ENCODE assay signal across 37 mouse cellular contexts in genomic region chr6:29026766-29027165, GRCm38 (mm10). TPM values are rescaled to one million over a fixed set of nuclear protein-coding genes. Genes with fewer than 3 reads are reported as not detected.
DNase-seq lines count a peak whose midpoint lies in the region; ATAC-seq and TF ChIP-seq lines count a peak whose summit lies in the region.
"Had no signal": no experiment of that assay in that cellular context is flagged by ENCODE, and none has a peak within 500 bp of the region (broad histone marks: within the 10 kb centered on the region; RNA-seq: fewer than 3 reads in every experiment).

No protein-coding gene starts in this region.

- H3K9me3 ChIP-seq in midbrain, embryonic 11.5 days (ENCODE audit: control insufficient read depth, low read length): no peaks in the 10 kb centered on the region; the same call in 1 of the 2 replicates
- no peaks in the 10 kb centered on the region for H3K9me3 ChIP-seq in midbrain, embryonic 16.5 days (replicated peaks; ENCODE audit: control insufficient read depth, low read length, poor library complexity, severe bottlenecking)
- no peaks in the 10 kb centered on the region for H3K9me3 ChIP-seq in ES-E14 (ENCODE audit: control insufficient read depth, insufficient read depth, low read depth, low read length)
- H3K9me3 ChIP-seq in liver, embryonic 11.5 days (ENCODE audit: control insufficient read depth, low read length): no peaks in the 10 kb centered on the region
- H3K9me3 ChIP-seq: embryonic facial prominence, embryonic 10.5 days; embryonic facial prominence, embryonic 13.5 days; forebrain, embryonic 15.5 days; heart, embryonic 15.5 days; intestine, embryonic 15.5 days had no signal

- H3ac ChIP-seq in myocyte (ENCODE audit: control insufficient read depth, insufficient read length): no peak overlapping the region

- no peak overlapping the region for H3K9ac ChIP-seq in midbrain, embryonic 11.5 days (ENCODE audit: low read length)
- H3K9ac ChIP-seq in midbrain, embryonic 16.5 days (ENCODE audit: low read depth, low read length): no peak overlapping the region
- H3K9ac ChIP-seq in ES-E14 (ENCODE audit: insufficient read depth, low read depth, low read length, poor library complexity, severe bottlenecking): peak overlapping the region; percentile 18; the same call in 1 of the 2 replicates
- H3K9ac ChIP-seq in liver, embryonic 11.5 days (ENCODE audit: low read depth, low read length): no peak overlapping the region
- H3K9ac ChIP-seq: embryonic facial prominence, embryonic 13.5 days; forebrain, embryonic 15.5 days; heart, embryonic 12.5 days; heart, embryonic 15.5 days; hindbrain, embryonic 13.5 days; intestine, embryonic 15.5 days had no signal

- no peak for ATAC-seq in midbrain, embryonic 11.5 days (ENCODE audit: low FRiP score)
- ATAC-seq in midbrain, embryonic 16.5 days: no peak
- no peak for ATAC-seq in liver, embryonic 11.5 days (replicated peaks; ENCODE audit: low FRiP score)
- ATAC-seq: activated CD4-positive, CD25-positive, alpha-beta regulatory T cell, adult 4 months; CD4-positive, CD25-positive, alpha-beta regulatory T cell, adult 4 months; forebrain, embryonic 15.5 days; hindbrain, embryonic 16.5 days; intestine, embryonic 15.5 days had no signal

- H3K79me2 ChIP-seq in myocyte (ENCODE audit: control insufficient read depth, insufficient read depth): no peaks in the 10 kb centered on the region

- H3K4me2 ChIP-seq in midbrain, embryonic 11.5 days: no peak overlapping the region
- H3K4me2 ChIP-seq in midbrain, embryonic 16.5 days (ENCODE audit: low read length): no peak overlapping the region
- peak overlapping the region; percentile 46 for H3K4me2 ChIP-seq in myocyte (ENCODE audit: low read depth)
- H3K4me2 ChIP-seq in liver, embryonic 11.5 days: no peak overlapping the region
- H3K4me2 ChIP-seq: embryonic facial prominence, embryonic 13.5 days; forebrain, embryonic 15.5 days; heart, embryonic 12.5 days; heart, embryonic 15.5 days; hindbrain, embryonic 13.5 days; intestine, embryonic 15.5 days had no signal

- peak; percentile 82 for DNase-seq in midbrain, embryonic 11.5 days (ENCODE audit: low spot score, missing footprints)
- DNase-seq in ES-E14 (ENCODE audit: low read depth, low spot score): no peak
- DNase-seq in liver, embryonic 11.5 days (ENCODE audit: low spot score): no peak
- DNase-seq in lung, adult 18-20 months: no peak
- no peak for DNase-seq in testis, postnatal 10 days (ENCODE audit: low spot score)
- DNase-seq: adrenal gland, adult 8-10 months; adrenal gland, postnatal 25 days; cerebellum, adult 11-12 months; cerebellum, adult 8-10 months; cerebellum, postnatal 10 days; cerebellum, postnatal 36 days; embryo, embryonic 11 days; gastrocnemius, postnatal 10 days; gastrocnemius, postnatal 36 days; heart, adult 2 months; heart, postnatal 10 days; heart, postnatal 36 days had no signal

- H3K27ac ChIP-seq in midbrain, embryonic 11.5 days (ENCODE audit: low read depth, low read length): no peak overlapping the region
- no peak overlapping the region for H3K27ac ChIP-seq in midbrain, embryonic 16.5 days (ENCODE audit: low read length)
- peak overlapping the region; percentile 60; the same call in 1 of the 2 replicates for H3K27ac ChIP-seq in ES-E14 (ENCODE audit: insufficient read depth, low read depth, low read length, poor library complexity, severe bottlenecking)
- H3K27ac ChIP-seq in liver, embryonic 11.5 days (ENCODE audit: low read depth, low read length): no peak overlapping the region
- H3K27ac ChIP-seq: embryonic facial prominence, embryonic 10.5 days; embryonic facial prominence, embryonic 13.5 days; forebrain, embryonic 10.5 days; forebrain, embryonic 15.5 days; heart, adult 2 months; heart, embryonic 15.5 days; hindbrain, embryonic 10.5 days; hindbrain, embryonic 13.5 days; intestine, embryonic 15.5 days had no signal

- in situ Hi-C loops in ES-E14 (cut with MboI; ENCODE audit: low sequenced_read_pairs in 2 of 2, unreplicated experiment in 2 of 2): loop anchor here in 1 of 2 experiments (10.0 kb wide), 1 partner anchor 82 kb away; no protein-coding TSS in a partner anchor

- H3K27me3 ChIP-seq in midbrain, embryonic 11.5 days (ENCODE audit: control insufficient read depth, insufficient read depth, low read length): peaks cover 7% of the 10 kb centered on the region; the same call in 1 of the 2 replicates
- H3K27me3 ChIP-seq in midbrain, embryonic 16.5 days (ENCODE audit: control insufficient read depth, insufficient read depth, low read depth, low read length): 0 out of 2 replicates have a peak, but pooled peaks cover 2% of the 10 kb centered on the region
- no peaks in the 10 kb centered on the region for H3K27me3 ChIP-seq in myocyte (ENCODE audit: control insufficient read depth, insufficient read depth, insufficient read length)
- peaks cover 20% of the 10 kb centered on the region for H3K27me3 ChIP-seq in liver, embryonic 11.5 days (replicated peaks; ENCODE audit: control insufficient read depth, insufficient read depth, low read length)

- 34% methylated on average over 6 of the region's 6 CpGs for WGBS in midbrain, embryonic 11.5 days
- 21% methylated on average over 6 of the region's 6 CpGs for WGBS in midbrain, embryonic 16.5 days
- 53% methylated on average over 6 of the region's 6 CpGs for WGBS in liver, embryonic 11.5 days

- peaks cover 10% of the 10 kb centered on the region for H3K4me1 ChIP-seq in midbrain, embryonic 11.5 days (ENCODE audit: control insufficient read depth, insufficient read depth, low read length)
- peaks cover 5% of the 10 kb centered on the region; the same call in 1 of the 2 replicates for H3K4me1 ChIP-seq in midbrain, embryonic 16.5 days (ENCODE audit: control insufficient read depth, insufficient read depth, low read length)
- H3K4me1 ChIP-seq in ES-E14 (ENCODE audit: control insufficient read depth in 2 of 2, insufficient read depth in 2 of 2, low read length in 2 of 2, poor library complexity in 1 of 2): peaks cover 22 to 31% of the 10 kb centered on the region in 2 experiments
- H3K4me1 ChIP-seq in liver, embryonic 11.5 days (replicated peaks; ENCODE audit: control insufficient read depth, insufficient read depth, low read length): no peaks in the 10 kb centered on the region
- H3K4me1 ChIP-seq: intestine, embryonic 15.5 days had no signal

- TF ChIP-seq POLR2A in myocyte (IDR thresholded peaks at IDR 0.05; ENCODE audit: insufficient read length, low read depth): no peak

- H3K4me3 ChIP-seq in midbrain, embryonic 11.5 days (ENCODE audit: low read depth, low read length): no peak overlapping the region
- no peak overlapping the region for H3K4me3 ChIP-seq in midbrain, embryonic 16.5 days (ENCODE audit: low read depth, low read length)
- peak overlapping the region in 1 of 2 experiments; percentile 27; a peak in 1 of 4 replicates for H3K4me3 ChIP-seq in ES-E14 (ENCODE audit: insufficient read depth in 1 of 2, low read depth in 1 of 2, low read length in 2 of 2, poor library complexity in 1 of 2, severe bottlenecking in 1 of 2)
- H3K4me3 ChIP-seq in myocyte: no peak overlapping the region
- no peak overlapping the region for H3K4me3 ChIP-seq in liver, embryonic 11.5 days (ENCODE audit: low read depth, low read length)
- H3K4me3 ChIP-seq: embryonic facial prominence, embryonic 10.5 days; embryonic facial prominence, embryonic 13.5 days; erythroblast, embryonic 14.5 days; forebrain, embryonic 10.5 days; forebrain, embryonic 15.5 days; heart, adult 2 months; heart, embryonic 12.5 days; heart, embryonic 15.5 days; hindbrain, embryonic 10.5 days; hindbrain, embryonic 13.5 days; intestine, embryonic 15.5 days had no signal

- H3K36me3 ChIP-seq in midbrain, embryonic 11.5 days (ENCODE audit: control insufficient read depth, insufficient read depth, low read length): no peaks in the 10 kb centered on the region
- no peaks in the 10 kb centered on the region for H3K36me3 ChIP-seq in midbrain, embryonic 16.5 days (ENCODE audit: control insufficient read depth, insufficient read depth, low read length)
- H3K36me3 ChIP-seq in ES-E14 (ENCODE audit: control insufficient read depth, insufficient read depth, low read length, poor library complexity, severe bottlenecking): no peaks in the 10 kb centered on the region
- H3K36me3 ChIP-seq in myocyte (ENCODE audit: control insufficient read depth, insufficient read depth): no peaks in the 10 kb centered on the region
- H3K36me3 ChIP-seq in liver, embryonic 11.5 days (ENCODE audit: control insufficient read depth, insufficient read depth, low read length): no peaks in the 10 kb centered on the region
- H3K36me3 ChIP-seq: embryonic facial prominence, embryonic 10.5 days; embryonic facial prominence, embryonic 13.5 days; forebrain, embryonic 10.5 days; forebrain, embryonic 15.5 days; heart, embryonic 12.5 days; heart, embryonic 15.5 days; hindbrain, embryonic 10.5 days; hindbrain, embryonic 13.5 days; intestine, embryonic 15.5 days had no signal

TF ChIP-seq in ES-E14, 5 proteins besides CTCF, POLR2A, EP300 and RAD21:
- TF ChIP-seq MAFK (IDR thresholded peaks at IDR 0.05; ENCODE audit: insufficient read depth, low read depth, low read length): no peak
- TF ChIP-seq ZNF384 (IDR thresholded peaks at IDR 0.05; ENCODE audit: low read depth, low read length): no peak
- TF ChIP-seq CHD2 (IDR thresholded peaks at IDR 0.05; ENCODE audit: low read depth, low read length): no peak
- no peak for TF ChIP-seq ZC3H11A (IDR thresholded peaks at IDR 0.05; ENCODE audit: borderline replicate concordance, low read depth, low read length)
- TF ChIP-seq HCFC1 (IDR thresholded peaks at IDR 0.05; ENCODE audit: borderline replicate concordance, insufficient read depth, low read length): no peak
TF ChIP-seq in ES-E14: peak in this region for 0.

TF ChIP-seq in myocyte, 11 proteins besides CTCF, POLR2A, EP300 and RAD21 (continues in another document):
- TF ChIP-seq POLR2AphosphoS2 (IDR thresholded peaks at IDR 0.05; ENCODE audit: insufficient read length, low read depth) (no peak), CEBPB (IDR thresholded peaks at IDR 0.05; ENCODE audit: insufficient read depth, poor library complexity, severe bottlenecking) (no peak), E2F4 (IDR thresholded peaks at IDR 0.05; ENCODE audit: insufficient read depth) (no peak), MAX (IDR thresholded peaks at IDR 0.05; ENCODE audit: low read depth) (no peak), USF1 (IDR thresholded peaks at IDR 0.05; ENCODE audit: low read depth) (no peak), MYOD1 (IDR thresholded peaks at IDR 0.05; ENCODE audit: control insufficient read depth in 1 of 3, insufficient read length in 2 of 3, low read depth in 2 of 3) (no peak), TCF12 (IDR thresholded peaks at IDR 0.05; ENCODE audit: insufficient read depth, poor library complexity, severe bottlenecking) (no peak), MYOG (IDR thresholded peaks at IDR 0.05; ENCODE audit: control insufficient read depth in 1 of 3, insufficient read depth in 1 of 3, insufficient read length in 2 of 3, low read depth in 2 of 3) (no peak)

RNA-seq across cellular contexts. Expression of gene Lep, which starts 33.3 kb away (rescaled TPM):
- polyA plus RNA-seq in midbrain, embryonic 11.5 days (2014; fragmentation: Nextera tagmentation; extraction: Ambion mirVana): not detected in 2 replicates
- not detected in 2 replicates for polyA plus RNA-seq in midbrain, embryonic 16.5 days (2015; fragmentation: Nextera tagmentation; extraction: Ambion mirVana)
- total RNA-seq in ES-E14 (2012; rRNA removed): not detected in 2 replicates
- not detected for polyA plus RNA-seq in myocyte (2012; fragmentation: generic; extraction: Trizol)
- polyA plus RNA-seq in liver, embryonic 11.5 days (2014; fragmentation: Nextera tagmentation; extraction: Ambion mirVana): not detected in 2 replicates
- total RNA-seq: granulocyte monocyte progenitor cell, adult 5-6 weeks; MEL had no signal
- polyA plus RNA-seq: activated CD4-positive, CD25-positive, alpha-beta regulatory T cell, adult 4 months; brain, embryonic 14.5 days; C2C12; CD4-positive, CD25-positive, alpha-beta regulatory T cell, adult 4 months; cortical plate, adult 2 months; embryonic facial prominence, embryonic 10.5 days; embryonic facial prominence, embryonic 13.5 days; erythroblast, embryonic 14.5 days; forebrain, embryonic 10.5 days; forebrain, embryonic 15.5 days; heart, embryonic 12.5 days; heart, embryonic 15.5 days; hindbrain, embryonic 10.5 days; hindbrain, embryonic 13.5 days; hindbrain, embryonic 16.5 days; intestine, embryonic 15.5 days had no signal
